Mouse (Mus musculus) lung, embryonic 14.5 days (tissue): Measurements from ENCODE around the gene Krt27. TPM values are rescaled to one million over a fixed set of nuclear protein-coding genes. Genes with fewer than 3 reads are reported as not detected.
A peak's percentile ranks its signal among the peaks of the same experiment; 100 is the strongest.

Source experiments
- ATAC-seq: fragments of 200-750 bp; cut with Nextera tagmentation; 2 replicates; pipeline ENCODE4 v1.8.0; 2017; ENCODE audit warnings: mild to moderate bottlenecking, moderate TSS enrichment, moderate library complexity; ENCODE audit not compliant: insufficient read depth
- DNase-seq: peaks from one replicate; pipeline ENCODE4 v3.0.0-alpha.2; 2015
- H3K27ac ChIP-seq: fragments of 300-500 bp; sonication (generic); 2 replicates; pipeline ENCODE4 v1.5.1; 2014; ENCODE audit warnings: low read depth, mild to moderate bottlenecking, moderate library complexity
- H3K27me3 ChIP-seq: fragments of 300-500 bp; sonication (generic); 2 replicates; pipeline ENCODE4 v1.6.1; 2014; ENCODE audit warnings: low read length, control low read depth; ENCODE audit not compliant: insufficient read depth
- H3K36me3 ChIP-seq: fragments of 300-500 bp; sonication (generic); 2 replicates; pipeline ENCODE4 v1.6.1; 2014; ENCODE audit warnings: control low read depth; ENCODE audit not compliant: insufficient read depth
- H3K4me1 ChIP-seq: fragments of 300-500 bp; sonication (generic); 2 replicates; pipeline ENCODE4 v1.6.1; 2014; ENCODE audit warnings: antibody characterized with exemption, control low read depth; ENCODE audit not compliant: insufficient read depth
- H3K4me2 ChIP-seq: fragments of 300-500 bp; sonication (generic); 2 replicates; pipeline ENCODE4 v1.6.1; 2014; ENCODE audit warnings: mild to moderate bottlenecking
- H3K4me3 ChIP-seq: fragments of 300-500 bp; sonication (generic); 2 replicates; pipeline ENCODE4 v1.5.1; 2014; ENCODE audit warnings: low read depth, low read length
- H3K9ac ChIP-seq: fragments of 300-500 bp; sonication (generic); 2 replicates; pipeline ENCODE4 v1.6.1; 2014
- H3K9me3 ChIP-seq: fragments of 300-500 bp; sonication (generic); 2 replicates; pipeline ENCODE4 v1.6.1; 2016; ENCODE audit warnings: low read depth, low read length, control low read depth
- CTCF ChIP-seq: IDR thresholded peaks from 2 replicates; pipeline ENCODE4 v1.5.1; 2016; ENCODE audit warnings: antibody characterized with exemption, low read depth
- WGBS: fragments of 180-500 bp; shearing (Covaris S2); extraction: QIAGEN DNeasy Blood & Tissue Kit; methylation state at CpG from one replicate; pipeline ENCODE4 v1.1.7; 2014; 5-methylcytosine and 5-hydroxymethylcytosine counted together
- polyA plus RNA-seq: library from polyadenylated mRNA; unstranded; fragments of >200 nt; fragmentation: Nextera tagmentation; extraction: Ambion mirVana; gene quantifications from 2 replicates; pipeline ENCODE4 v1.2.1, GENCODE M21; 2014

Gene Krt27
- polyA plus RNA-seq, 1 experiment from 2014 or later = not detected

GRCm38 (mm10) chr11:99333426-99333825, 17.5 kb downstream of the Krt27 start:
- DNase-seq = peak; percentile 11
- Histone ChIP-seq H3K36me3 (no peaks in the 10 kb centered on the region), H3K27me3 (no peaks in the 10 kb centered on the region), H3K9ac (no peak overlapping the region), H3K27ac (no peak overlapping the region), H3K4me3 (no peak overlapping the region), H3K4me1 (no peaks in the 10 kb centered on the region), H3K4me2 (no peak overlapping the region), H3K9me3 (no peaks in the 10 kb centered on the region)
- no peak for TF ChIP-seq CTCF
- 49% methylated on average over 13 of the region's 13 CpGs for WGBS
- ATAC-seq = no peak

GRCm38 (mm10) chr11:99329655-99330054, 21.2 kb downstream of the Krt27 start:
- DNase-seq (no peak), ATAC-seq (no peak)
- no peak overlapping the region for H3K27ac ChIP-seq
- H3K36me3 ChIP-seq = no peaks in the 10 kb centered on the region
- H3K27me3 ChIP-seq = no peaks in the 10 kb centered on the region
- no peaks in the 10 kb centered on the region for H3K9me3 ChIP-seq
- H3K4me1 ChIP-seq = no peaks in the 10 kb centered on the region
- H3K9ac ChIP-seq = no peak overlapping the region
- WGBS = 29% methylated on average over 2 of the region's 2 CpGs
- no peak for TF ChIP-seq CTCF
- no peak overlapping the region for H3K4me3 ChIP-seq
- no peak overlapping the region for H3K4me2 ChIP-seq

GRCm38 (mm10) chr11:99322851-99323250, 28.1 kb downstream of the Krt27 start, which contains the start of gene Krt25:
TSS of gene Krt25 (minus strand) at chr11:99322951.
- Histone ChIP-seq H3K36me3 (no peaks in the 10 kb centered on the region), H3K9me3 (no peaks in the 10 kb centered on the region), H3K4me2 (no peak within 1 kb of the TSS), H3K27ac (no peak within 1 kb of the TSS), H3K27me3 (no peaks in the 10 kb centered on the region), H3K9ac (no peak within 1 kb of the TSS), H3K4me1 (no peaks in the 10 kb centered on the region), H3K4me3 (no peak within 1 kb of the TSS)
- no peak for ATAC-seq
- no peak for TF ChIP-seq CTCF
- no peak for DNase-seq
- WGBS = 84% methylated on average over 11 of the region's 11 CpGs

- Histone ChIP-seq H3K27me3 (no peaks in the 10 kb centered on the region), H3K4me2 (no peak overlapping the region), H3K36me3 (no peaks in the 10 kb centered on the region), H3K4me1 (no peaks in the 10 kb centered on the region), H3K27ac (no peak overlapping the region), H3K4me3 (no peak overlapping the region), H3K9ac (no peak overlapping the region), H3K9me3 (no peaks in the 10 kb centered on the region)
- no peak for TF ChIP-seq CTCF
- 90% methylated on average over 14 of the region's 14 CpGs for WGBS
- ATAC-seq (no peak), DNase-seq (no peak)
Measured at GRCm38 (mm10) chr11:99321094-99321493, 29.8 kb downstream of the Krt27 start.

- Histone ChIP-seq H3K27ac (no peak overlapping the region), H3K9ac (no peak overlapping the region), H3K4me3 (no peak overlapping the region), H3K36me3 (no peaks in the 10 kb centered on the region), H3K9me3 (no peaks in the 10 kb centered on the region), H3K27me3 (no peaks in the 10 kb centered on the region), H3K4me2 (no peak overlapping the region), H3K4me1 (no peaks in the 10 kb centered on the region)
- WGBS = 26% methylated on average over 9 of the region's 9 CpGs
- ATAC-seq (no peak), DNase-seq (no peak)
- TF ChIP-seq CTCF = no peak
Measured at GRCm38 (mm10) chr11:99319127-99319526, 31.8 kb downstream of the Krt27 start.

- 39% methylated on average over 8 of the region's 8 CpGs for WGBS
- peak; percentile 25 for DNase-seq
Measured at GRCm38 (mm10) chr11:99316543-99316942, 34.4 kb downstream of the Krt27 start.

GRCm38 (mm10) chr11:99314594-99314993, 36.3 kb downstream of the Krt27 start:
- Histone ChIP-seq H3K9me3 (no peaks in the 10 kb centered on the region), H3K4me2 (no peak overlapping the region), H3K4me1 (no peaks in the 10 kb centered on the region), H3K36me3 (no peaks in the 10 kb centered on the region), H3K9ac (no peak overlapping the region), H3K4me3 (no peak overlapping the region), H3K27me3 (no peaks in the 10 kb centered on the region), H3K27ac (no peak overlapping the region)
- 60% methylated on average over 2 of the region's 2 CpGs for WGBS
- no peak for ATAC-seq
- no peak for TF ChIP-seq CTCF
- no peak for DNase-seq

More at GRCm38 (mm10) chr11:99316543-99316942, 34.4 kb downstream of the Krt27 start:
- Histone ChIP-seq H3K9me3 (no peaks in the 10 kb centered on the region), H3K4me1 (no peaks in the 10 kb centered on the region), H3K36me3 (no peaks in the 10 kb centered on the region), H3K27me3 (no peaks in the 10 kb centered on the region), H3K27ac (no peak overlapping the region), H3K9ac (no peak overlapping the region), H3K4me2 (no peak overlapping the region), H3K4me3 (no peak overlapping the region)
- TF ChIP-seq CTCF = no peak
- ATAC-seq = no peak

- Histone ChIP-seq H3K9me3 (no peaks in the 10 kb centered on the region), H3K4me2 (no peak overlapping the region), H3K36me3 (no peaks in the 10 kb centered on the region), H3K27me3 (no peaks in the 10 kb centered on the region), H3K4me3 (no peak overlapping the region), H3K27ac (no peak overlapping the region), H3K4me1 (no peaks in the 10 kb centered on the region), H3K9ac (no peak overlapping the region)
- 66% methylated on average over 1 of the region's 1 CpGs for WGBS
- DNase-seq (peak; percentile 76), ATAC-seq (no peak)
- peak; percentile 62 for TF ChIP-seq CTCF
Measured at GRCm38 (mm10) chr11:99310882-99311281, 40.0 kb downstream of the Krt27 start.
